In genomic region chr15:100757527-100757978, GRCm38 (mm10) we compare ENCODE assay signal across 8 mouse cellular contexts. TPM values are rescaled to one million over a fixed set of nuclear protein-coding genes. Genes with fewer than 3 reads are reported as not detected.
A peak's percentile ranks its signal among the peaks of the same experiment; 100 is the strongest.
DNase-seq lines count a peak whose midpoint lies in the region; ATAC-seq and TF ChIP-seq lines count a peak whose summit lies in the region.

No protein-coding gene starts in this region.

- no peak overlapping the region for H3K9ac ChIP-seq in embryonic facial prominence, embryonic 15.5 days
- no peak overlapping the region for H3K9ac ChIP-seq in hindbrain, embryonic 15.5 days

- H3K36me3 ChIP-seq in embryonic facial prominence, embryonic 15.5 days = no peaks in the 10 kb centered on the region
- H3K36me3 ChIP-seq in hindbrain, embryonic 15.5 days = no peaks in the 10 kb centered on the region
- H3K36me3 ChIP-seq in myocyte (ENCODE audit: control insufficient read depth, insufficient read depth) = no peaks in the 10 kb centered on the region

- peaks cover 8% of the 10 kb centered on the region for H3K27me3 ChIP-seq in embryonic facial prominence, embryonic 15.5 days
- no peaks in the 10 kb centered on the region for H3K27me3 ChIP-seq in hindbrain, embryonic 15.5 days
- no peaks in the 10 kb centered on the region for H3K27me3 ChIP-seq in myocyte (ENCODE audit: control insufficient read depth, insufficient read depth, insufficient read length)

- TF ChIP-seq POLR2A in myocyte (IDR thresholded peaks at IDR 0.05; ENCODE audit: insufficient read length, low read depth) = no peak

- peak; percentile 57 for DNase-seq in ovary, postnatal 14 days (ENCODE audit: low spot score)
- no peak for DNase-seq in ovary, adult 18-20 months (ENCODE audit: low spot score)
- peak; percentile 62 to 73 for DNase-seq in adrenal gland, postnatal 36 days
- peak; percentile 56 for DNase-seq in left cerebral cortex, postnatal 4 days
- peak; percentile 64 for DNase-seq in testis, postnatal 14 days (ENCODE audit: low spot score)

- H3K79me2 ChIP-seq in myocyte (ENCODE audit: control insufficient read depth, insufficient read depth) = no peaks in the 10 kb centered on the region

- WGBS in embryonic facial prominence, embryonic 15.5 days = 2% methylated on average over 7 of the region's 7 CpGs
- whole genome bisulfite sequencing in hindbrain, embryonic 15.5 days = 5% methylated on average over 7 of the region's 7 CpGs

- no peak for ATAC-seq in embryonic facial prominence, embryonic 15.5 days (ENCODE audit: insufficient number of reproducible peaks, low FRiP score, low TSS enrichment, low read depth)
- ATAC-seq in hindbrain, embryonic 15.5 days (ENCODE audit: low FRiP score, low read depth) = no peak

- H3K27ac ChIP-seq in embryonic facial prominence, embryonic 15.5 days (replicated peaks) = no peak overlapping the region
- no peak overlapping the region for H3K27ac ChIP-seq in hindbrain, embryonic 15.5 days (replicated peaks)

- peak overlapping the region; percentile 27; the same call in 1 of the 2 replicates for H3K4me2 ChIP-seq in embryonic facial prominence, embryonic 15.5 days (replicated peaks)
- 0 out of 2 replicates have a peak overlapping the region, but pooled peaks have one; percentile 9 for H3K4me2 ChIP-seq in hindbrain, embryonic 15.5 days
- H3K4me2 ChIP-seq in myocyte (ENCODE audit: low read depth) = peak overlapping the region; percentile 83

- H3K4me1 ChIP-seq in embryonic facial prominence, embryonic 15.5 days = peaks cover 24% of the 10 kb centered on the region
- peaks cover 25% of the 10 kb centered on the region for H3K4me1 ChIP-seq in hindbrain, embryonic 15.5 days (replicated peaks)

- intact Hi-C loops in left cerebral cortex, postnatal 4 days (cut with DNase I) = no loop called here

- 0 out of 2 replicates have a peak overlapping the region, but pooled peaks have one; percentile 3 for H3K4me3 ChIP-seq in embryonic facial prominence, embryonic 15.5 days (replicated peaks)
- no peak overlapping the region for H3K4me3 ChIP-seq in hindbrain, embryonic 15.5 days
- peak overlapping the region; percentile 11 for H3K4me3 ChIP-seq in myocyte

- H3ac ChIP-seq in myocyte (ENCODE audit: control insufficient read depth, insufficient read length) = peak overlapping the region; percentile 10

- H3K9me3 ChIP-seq in embryonic facial prominence, embryonic 15.5 days (replicated peaks) = no peaks in the 10 kb centered on the region
- no peaks in the 10 kb centered on the region for H3K9me3 ChIP-seq in hindbrain, embryonic 15.5 days

TF ChIP-seq in myocyte, 11 proteins besides CTCF, POLR2A, EP300 and RAD21:
- TF ChIP-seq POLR2AphosphoS2 (IDR thresholded peaks at IDR 0.05; ENCODE audit: insufficient read length, low read depth) (peak; percentile 46), SRF (IDR thresholded peaks at IDR 0.05; ENCODE audit: control insufficient read depth, insufficient read length, low read depth) (peak; percentile 45), TCF12 (IDR thresholded peaks at IDR 0.05; ENCODE audit: insufficient read depth, poor library complexity, severe bottlenecking) (no peak), MYOD1 (IDR thresholded peaks at IDR 0.05; ENCODE audit: control insufficient read depth in 1 of 3, insufficient read length in 2 of 3, low read depth in 2 of 3) (no peak), REST (IDR thresholded peaks at IDR 0.05; ENCODE audit: insufficient read depth, insufficient read length) (no peak), E2F4 (IDR thresholded peaks at IDR 0.05; ENCODE audit: insufficient read depth) (no peak), USF1 (IDR thresholded peaks at IDR 0.05; ENCODE audit: low read depth) (no peak), MYOG (IDR thresholded peaks at IDR 0.05; ENCODE audit: control insufficient read depth in 1 of 3, insufficient read depth in 1 of 3, insufficient read length in 2 of 3, low read depth in 2 of 3) (no peak), CEBPB (IDR thresholded peaks at IDR 0.05; ENCODE audit: insufficient read depth, poor library complexity, severe bottlenecking) (no peak)

RNA-seq across cellular contexts. Expression of gene Slc4a8, which starts 4.0 kb away (rescaled TPM):
- total RNA-seq in adrenal gland, postnatal 36 days (2021) = 1 to 10 TPM; 6.1 to 7.9 TPM
- 4.8 TPM in 2 replicates for polyA plus RNA-seq in embryonic facial prominence, embryonic 15.5 days (2015; fragmentation: Nextera tagmentation; extraction: Ambion mirVana)
- polyA plus RNA-seq in hindbrain, embryonic 15.5 days (2015; fragmentation: Nextera tagmentation; extraction: Ambion mirVana) = 26.7 and 27.1 TPM in 2 replicates
- 10 to 100 TPM; 70.6 to 78.6 TPM for total RNA-seq in left cerebral cortex, postnatal 4 days (2021)
- polyA plus RNA-seq in myocyte (2012; fragmentation: generic; extraction: Trizol) = 13.3 TPM

RNA-seq across cellular contexts. Expression of gene Galnt6, which starts 28.4 kb away (rescaled TPM):
- 1 to 10 TPM; 4.1 to 5.9 TPM for total RNA-seq in adrenal gland, postnatal 36 days (2021)
- 4.0 and 4.5 TPM in 2 replicates for polyA plus RNA-seq in embryonic facial prominence, embryonic 15.5 days (2015; fragmentation: Nextera tagmentation; extraction: Ambion mirVana)
- polyA plus RNA-seq in hindbrain, embryonic 15.5 days (2015; fragmentation: Nextera tagmentation; extraction: Ambion mirVana) = 0.14 and 0.25 TPM in 2 replicates
- under 1 TPM; 0.34 to 0.40 TPM for total RNA-seq in left cerebral cortex, postnatal 4 days (2021)
- polyA plus RNA-seq in myocyte (2012; fragmentation: generic; extraction: Trizol) = 26.0 TPM

Comparison
In these comparisons a context has a peak if more than half of its experiments do, and no peak if none do; other contexts are left out.
1. H3K4me2 ChIP-seq: peak in every context shown above with its lines; median percentile 83 in myocyte; 27 in embryonic facial prominence, embryonic 15.5 days; 9 in hindbrain, embryonic 15.5 days.